Mouse (Mus musculus) lung, adult 2 months (tissue): ENCODE data around the gene Dnajc4.
"Not testable (repeated sequence)": the region's sequence is repeated elsewhere in the genome, so short reads cannot be mapped to it uniquely, and the experiment has no call there.

Experiments
- CTCF ChIP-seq: fragments of 200-500 bp; IDR thresholded peaks from 2 replicates; pipeline ENCODE4 v1.5.1; 2011; ENCODE audit warnings: mild to moderate bottlenecking, low read length, control low read depth; ENCODE audit not compliant: insufficient read depth
- POLR2A ChIP-seq: fragments of 200-500 bp; IDR thresholded peaks from 2 replicates; pipeline ENCODE4 v1.6.1; 2011; ENCODE audit warnings: low read depth, mild to moderate bottlenecking, control low read depth, low read length, borderline replicate concordance; ENCODE audit errors: extremely low read depth

DNA sequence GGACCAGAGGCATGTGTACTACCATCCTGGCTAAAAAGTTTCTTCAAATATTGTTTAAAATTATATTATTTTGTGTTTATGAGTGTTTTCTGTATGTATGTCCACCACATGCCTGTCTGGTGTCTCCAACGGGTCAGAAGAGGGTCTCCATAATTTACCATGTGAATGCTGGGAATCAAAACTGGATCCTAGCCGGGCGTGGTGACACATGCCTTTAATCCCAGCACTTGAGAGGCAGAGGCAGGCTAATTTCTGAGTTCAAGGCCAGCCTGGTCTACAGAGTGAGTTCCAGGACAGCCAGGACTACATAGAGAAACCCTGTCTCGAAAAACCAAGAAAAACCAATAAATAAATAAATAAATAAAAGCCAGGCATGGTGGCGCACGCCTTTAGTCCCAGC, 1.2 kb downstream of the Dnajc4 start:
- TF ChIP-seq CTCF, POLR2A: not testable (repeated sequence)
